Mouse (Mus musculus): ENCODE data around the gene Cnot1.

- TF ChIP-seq EP300 (optimal IDR thresholded peaks at IDR 0.05) (no peak), CTCF (IDR thresholded peaks at IDR 0.05; ENCODE audit: low read depth) (no peak)
Observed at GRCm38 (mm10) chr8:95807861-95808260, 597 bp upstream of the Cnot1 start.

Measured in stomach, postnatal 0 days (tissue).